In the genomic region with DNA sequence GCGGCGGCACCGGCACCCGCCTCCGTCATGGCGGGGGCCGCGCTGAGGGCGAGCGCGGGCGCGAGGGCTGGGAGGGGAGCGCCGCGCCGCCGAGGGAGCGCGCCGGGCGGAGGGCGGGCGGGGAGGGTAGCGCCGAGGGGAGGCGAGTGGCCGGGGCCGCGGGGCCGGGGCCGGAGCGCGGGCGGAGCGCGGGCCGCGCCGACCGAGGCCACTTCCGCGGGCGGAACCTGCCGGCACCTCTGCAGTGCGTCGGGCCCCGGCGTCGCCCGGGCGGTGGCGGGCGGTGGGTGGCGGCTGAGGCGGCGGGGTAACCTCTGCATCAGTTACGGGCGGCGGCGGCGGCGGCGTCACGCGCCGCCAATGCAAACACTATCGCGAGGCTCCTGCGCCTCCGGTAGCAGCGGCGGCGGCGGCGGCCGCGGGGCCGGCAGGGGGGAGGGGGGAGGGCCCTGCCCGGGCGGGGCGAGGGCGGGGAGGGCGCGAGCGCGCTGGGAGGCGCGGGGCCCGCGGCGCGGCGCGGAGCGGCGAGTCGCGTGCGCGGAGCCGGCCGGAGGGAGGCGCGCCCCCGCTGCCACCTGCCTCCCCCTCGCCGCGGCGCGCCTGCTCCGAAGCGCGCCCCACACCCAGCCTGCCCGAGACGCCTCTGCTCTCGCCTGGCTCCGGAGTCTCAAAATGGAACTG, we compare ENCODE assay signal across 8 mouse cellular contexts. TPM values are rescaled to one million over a fixed set of nuclear protein-coding genes. Genes with fewer than 3 reads are reported as not detected.
A peak's percentile ranks its signal among the peaks of the same experiment; 100 is the strongest.
DNase-seq lines count a peak whose midpoint lies in the region; ATAC-seq lines count a peak whose summit lies in the region.

Gene Tlk1, minus strand, starts transcription at position 358 of the 681 bp plus-strand sequence.

- H3K36me3 ChIP-seq in hindbrain, embryonic 12.5 days, result no peaks in the 10 kb centered on the region

- H3K4me2 ChIP-seq in hindbrain, embryonic 12.5 days (replicated peaks), result peak within 1 kb of the TSS; percentile 68

- peak within 1 kb of the TSS; percentile 93 for H3K9ac ChIP-seq in hindbrain, embryonic 12.5 days

- ATAC-seq in hindbrain, embryonic 12.5 days (ENCODE audit: low FRiP score), result peak; percentile 87

- H3K4me1 ChIP-seq in hindbrain, embryonic 12.5 days, result peaks cover 8% of the 10 kb centered on the region

- H3K4me3 ChIP-seq in hindbrain, embryonic 12.5 days, result peak within 1 kb of the TSS; percentile 95

- H3K27ac ChIP-seq in hindbrain, embryonic 12.5 days, result peak within 1 kb of the TSS; percentile 99

- peak; percentile 94 for DNase-seq in NIH3T3 (ENCODE audit: low read depth)
- peak; percentile 57 for DNase-seq in cerebellum, adult 8-10 months
- peak in 1 of 2 experiments; percentile 60 for DNase-seq in frontal cortex, adult 2 months (ENCODE audit: extremely low spot score in 1 of 2, low spot score in 1 of 2)
- peak; percentile 38 to 49 for DNase-seq in layer of hippocampus, postnatal 36 days
- DNase-seq in lung, postnatal 4 days, result peak; percentile 82 to 92
- peak; percentile 72 for DNase-seq in retina, postnatal 7 days (ENCODE audit: low read depth, low spot score)
- DNase-seq in urinary bladder, adult 2 months (ENCODE audit: low spot score), result peak; percentile 74

- WGBS in hindbrain, embryonic 12.5 days, result 0% methylated on average over 51 of the region's 118 CpGs

- no peaks in the 10 kb centered on the region for H3K27me3 ChIP-seq in hindbrain, embryonic 12.5 days

- H3K9me3 ChIP-seq in hindbrain, embryonic 12.5 days (replicated peaks), result no peaks in the 10 kb centered on the region

RNA-seq across cellular contexts. Expression of gene Tlk1, which starts in this region (rescaled TPM):
- 44.9 and 47.1 TPM in 2 replicates for polyA plus RNA-seq in frontal cortex, adult 2 months (2012; rRNA removed)
- polyA plus RNA-seq in hindbrain, embryonic 12.5 days (2016; fragmentation: Nextera tagmentation; extraction: Ambion mirVana), result 41.1 and 42.0 TPM in 2 replicates
- total RNA-seq in layer of hippocampus, postnatal 36 days (2021), result 10 to 100 TPM; 63.9 to 74.6 TPM
- polyA plus RNA-seq in urinary bladder, adult 2 months (2012; rRNA removed), result 17.7 and 26.1 TPM in 2 replicates
